Mouse (Mus musculus) forebrain, embryonic 16.5 days (tissue): ENCODE results near the gene Mettl13. TPM values are rescaled to one million over a fixed set of nuclear protein-coding genes. Genes with fewer than 3 reads are reported as not detected.

Experiments
- ATAC-seq: fragments of 200-750 bp; cut with Nextera tagmentation; 2 replicates; pipeline ENCODE4 v1.8.0; 2017; ENCODE audit warnings: mild to moderate bottlenecking, moderate library complexity
- H3K27ac ChIP-seq: fragments of 300-500 bp; sonication (generic); 2 replicates; pipeline ENCODE4 v1.5.1; 2014; ENCODE audit warnings: low read length, control low read depth
- H3K27me3 ChIP-seq: fragments of 300-500 bp; sonication (generic); replicated peaks from 2 replicates; pipeline ENCODE4 v1.6.1; 2014; ENCODE audit warnings: low read length; ENCODE audit not compliant: control insufficient read depth, insufficient read depth
- H3K36me3 ChIP-seq: fragments of 300-500 bp; sonication (generic); 2 replicates; pipeline ENCODE4 v1.6.1; 2014; ENCODE audit not compliant: control insufficient read depth, insufficient read depth
- H3K4me1 ChIP-seq: fragments of 300-500 bp; sonication (generic); replicated peaks from 2 replicates; pipeline ENCODE4 v1.6.1; 2014; ENCODE audit warnings: low read length; ENCODE audit not compliant: control insufficient read depth, insufficient read depth
- H3K4me2 ChIP-seq: fragments of 300-500 bp; sonication (generic); 2 replicates; pipeline ENCODE4 v1.6.1; 2014; ENCODE audit warnings: mild to moderate bottlenecking, low read length, control low read depth
- H3K4me3 ChIP-seq: fragments of 300-500 bp; sonication (generic); replicated peaks from 2 replicates; pipeline ENCODE4 v1.5.1; 2014; ENCODE audit warnings: mild to moderate bottlenecking, low read length, control low read depth
- H3K9ac ChIP-seq: fragments of 300-500 bp; sonication (generic); replicated peaks from 2 replicates; pipeline ENCODE4 v1.6.1; 2014; ENCODE audit warnings: low read depth, low read length, control low read depth
- H3K9me3 ChIP-seq: fragments of 300-500 bp; sonication (generic); 2 replicates; pipeline ENCODE4 v1.6.1; 2016; ENCODE audit warnings: low read length; ENCODE audit not compliant: control insufficient read depth
- WGBS: fragments of 180-500 bp; shearing (Covaris S2); extraction: QIAGEN DNeasy Blood & Tissue Kit; methylation state at CpG from one replicate; pipeline ENCODE4 v1.1.7; 2014; 5-methylcytosine and 5-hydroxymethylcytosine counted together
- polyA plus RNA-seq: library from polyadenylated mRNA; unstranded; fragments of >200 nt; fragmentation: Nextera tagmentation; extraction: Ambion mirVana; gene quantifications from 2 replicates; pipeline ENCODE4 v1.2.1, GENCODE M21; 2015

Gene Mettl13
- polyA plus RNA-seq, 1 experiment from 2014 or later: 24.1 TPM

DNA sequence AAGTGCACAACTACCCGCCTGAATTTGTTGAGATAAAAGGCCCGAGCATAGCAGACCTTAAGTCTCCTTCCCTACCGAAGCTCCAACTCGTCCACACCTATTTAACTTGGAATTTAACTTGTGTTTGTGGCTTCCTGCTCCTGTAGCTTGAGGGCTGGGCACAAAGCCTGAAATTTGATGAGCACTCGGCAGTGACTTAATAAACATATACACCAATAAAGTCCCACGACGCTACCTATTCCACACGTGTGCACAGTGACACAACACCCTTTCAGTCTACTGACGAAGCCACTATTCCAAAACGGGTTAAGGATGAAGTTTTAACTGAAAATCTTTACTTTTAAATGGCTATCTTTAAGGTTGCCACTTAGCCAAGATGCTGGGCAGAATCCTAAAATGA lies 744 bp downstream of the Mettl13 start:
- Histone ChIP-seq H3K9ac (peak overlapping the region; percentile 67), H3K4me3 (peak overlapping the region; percentile 64), H3K4me2 (peak overlapping the region; percentile 78), H3K9me3 (no peaks in the 10 kb centered on the region), H3K27ac (no peak overlapping the region), H3K27me3 (no peaks in the 10 kb centered on the region), H3K4me1 (peaks cover 14% of the 10 kb centered on the region), H3K36me3 (peaks cover 18% of the 10 kb centered on the region)
- ATAC-seq: no peak
- WGBS: 8% methylated on average over 10 of the region's 10 CpGs

DNA sequence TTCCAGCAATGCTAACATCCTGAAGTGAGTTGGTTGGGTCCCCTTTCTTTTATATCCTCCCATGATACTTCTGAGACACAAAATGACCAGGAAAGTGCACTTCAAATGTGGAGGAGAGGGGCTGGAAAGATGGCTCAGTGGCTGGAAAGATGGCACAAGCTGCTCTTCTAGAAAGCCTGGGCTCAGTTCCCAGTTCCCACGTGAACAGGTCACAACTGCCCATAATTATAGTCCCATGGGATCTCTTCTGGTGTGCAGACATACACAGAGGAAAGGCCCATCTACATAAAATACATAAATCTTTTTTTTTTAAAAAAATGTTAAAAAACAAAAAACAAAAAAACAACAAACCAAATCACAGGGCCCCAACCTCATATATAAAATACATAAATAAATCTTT lies 5.1 kb downstream of the Mettl13 start:
- Histone ChIP-seq H3K27me3 (no peaks in the 10 kb centered on the region), H3K9me3 (no peaks in the 10 kb centered on the region), H3K4me2 (no peak overlapping the region), H3K9ac (no peak overlapping the region), H3K4me1 (peaks cover 11% of the 10 kb centered on the region), H3K27ac (no peak overlapping the region), H3K4me3 (no peak overlapping the region), H3K36me3 (peaks cover 33% of the 10 kb centered on the region)
- no peak for ATAC-seq
- WGBS: 72% methylated on average over 1 of the region's 1 CpGs

DNA sequence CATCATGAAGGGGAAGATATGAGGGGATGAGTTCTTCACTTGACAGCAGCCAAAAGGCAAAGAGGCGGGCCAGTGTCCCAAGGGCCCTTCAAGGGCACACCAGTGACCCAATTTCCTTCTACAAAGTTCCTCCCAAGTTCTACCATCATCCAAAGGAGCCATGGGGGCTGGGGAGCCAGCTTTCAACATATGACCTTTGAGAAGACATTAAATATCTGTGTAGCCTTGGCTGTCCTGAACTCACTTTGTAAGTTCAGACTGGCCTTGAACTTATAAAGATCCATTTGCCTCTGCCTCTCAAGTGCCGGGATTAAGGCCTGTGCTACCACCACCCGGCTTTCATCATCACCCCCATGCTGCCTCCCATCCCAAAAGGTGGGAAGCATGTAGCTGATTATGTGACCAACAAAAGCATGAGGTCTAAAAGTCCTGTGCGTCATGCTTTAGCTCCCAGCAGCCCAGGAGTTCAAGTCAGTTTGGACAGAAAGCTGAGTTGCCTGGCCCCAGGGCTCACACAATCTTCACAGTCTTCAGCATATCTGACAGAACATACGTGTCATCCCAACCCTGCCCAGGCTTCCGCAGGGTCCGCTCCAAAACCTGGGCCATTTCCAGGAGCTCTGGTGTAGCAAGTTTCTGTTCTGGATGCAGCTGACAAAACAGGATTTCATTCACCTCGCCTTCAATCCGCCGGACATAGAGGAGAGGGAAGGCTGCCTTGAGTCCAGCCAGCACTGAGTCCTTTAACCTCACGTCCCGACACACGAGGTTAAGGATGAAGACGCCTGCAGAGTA lies 14.4 kb downstream of the Mettl13 start:
- WGBS: 94% methylated on average over 14 of the region's 14 CpGs
- peaks cover 36% of the 10 kb centered on the region for H3K36me3 ChIP-seq

DNA sequence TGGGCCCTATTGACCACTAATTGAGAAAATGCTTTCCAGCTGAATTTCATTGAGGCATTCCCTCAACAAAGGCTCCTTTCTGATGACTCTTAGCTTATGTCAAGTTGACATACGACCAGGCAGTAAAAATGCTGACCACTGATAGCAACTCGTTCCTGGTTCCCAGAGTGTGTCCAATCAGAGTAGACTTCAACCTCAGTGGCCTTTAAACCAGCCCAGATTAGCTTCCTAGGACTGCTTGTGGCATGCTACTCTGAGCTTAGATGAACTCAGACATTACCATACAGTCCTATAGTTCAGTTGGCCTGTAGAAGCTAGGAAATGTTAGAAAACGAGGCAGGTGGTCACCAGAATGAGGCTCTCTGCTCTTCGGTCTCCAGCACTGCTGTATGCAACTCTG lies 16.0 kb downstream of the Mettl13 start:
- no peak overlapping the region for H3K4me2 ChIP-seq
- ATAC-seq: no peak
- no peaks in the 10 kb centered on the region for H3K9me3 ChIP-seq
- no peak overlapping the region for H3K4me3 ChIP-seq
- no peak overlapping the region for H3K27ac ChIP-seq
- H3K9ac ChIP-seq: no peak overlapping the region
- H3K27me3 ChIP-seq: no peaks in the 10 kb centered on the region
- peaks cover 31% of the 10 kb centered on the region for H3K36me3 ChIP-seq
- WGBS: 83% methylated on average over 4 of the region's 4 CpGs
- H3K4me1 ChIP-seq: no peaks in the 10 kb centered on the region

More for the DNA sequence above, 14.4 kb downstream of the Mettl13 start:
- no peak overlapping the region for H3K27ac ChIP-seq
- no peak for ATAC-seq
- no peak overlapping the region for H3K4me3 ChIP-seq
- H3K4me2 ChIP-seq: no peak overlapping the region
- H3K9me3 ChIP-seq: no peaks in the 10 kb centered on the region
- no peaks in the 10 kb centered on the region for H3K4me1 ChIP-seq
- H3K9ac ChIP-seq: no peak overlapping the region
- H3K27me3 ChIP-seq: no peaks in the 10 kb centered on the region

DNA sequence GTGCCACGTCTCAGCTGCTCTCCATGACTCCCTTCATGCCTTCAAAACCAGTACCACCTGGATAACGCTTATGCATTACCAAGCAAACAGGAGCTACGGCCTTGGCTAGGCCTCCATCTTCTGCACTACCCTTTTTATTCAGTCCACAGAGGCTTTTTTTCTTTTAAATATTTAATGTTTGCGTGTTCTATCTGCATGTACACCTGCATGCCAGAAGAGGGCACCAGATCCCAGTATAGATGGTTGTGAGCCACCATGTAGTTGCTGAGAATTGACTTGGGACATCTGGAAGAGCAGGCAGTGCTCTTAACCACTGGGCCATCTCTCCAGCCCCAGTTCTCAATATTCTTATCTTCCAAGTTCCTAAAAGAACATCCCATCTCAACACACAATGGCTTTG lies 16.8 kb downstream of the Mettl13 start:
- no peaks in the 10 kb centered on the region for H3K27me3 ChIP-seq
- no peak overlapping the region for H3K9ac ChIP-seq
- no peaks in the 10 kb centered on the region for H3K4me1 ChIP-seq
- no peak overlapping the region for H3K4me3 ChIP-seq
- 73% methylated on average over 4 of the region's 4 CpGs for WGBS
- no peak overlapping the region for H3K27ac ChIP-seq
- H3K4me2 ChIP-seq: no peak overlapping the region
- H3K9me3 ChIP-seq: no peaks in the 10 kb centered on the region
- no peak for ATAC-seq
- peaks cover 24% of the 10 kb centered on the region for H3K36me3 ChIP-seq

DNA sequence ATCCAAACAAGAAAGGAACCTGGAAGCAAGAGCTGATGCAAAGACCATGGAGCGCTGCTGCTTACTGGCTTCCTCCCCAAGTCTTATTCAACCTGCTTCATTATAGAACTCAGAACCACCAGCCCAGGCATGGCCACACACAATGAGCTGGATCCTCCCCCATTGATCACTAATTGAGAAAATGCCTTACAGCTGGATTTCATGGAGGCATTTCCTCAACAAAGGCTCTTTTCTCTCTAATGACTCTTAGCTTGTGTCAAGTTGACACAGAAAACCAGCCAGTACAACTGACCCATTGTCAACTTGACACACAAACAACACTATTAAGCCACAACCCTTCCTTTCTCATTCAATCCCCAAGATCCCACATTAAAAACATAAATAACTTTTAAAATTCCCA lies 17.7 kb downstream of the Mettl13 start:
- no peak overlapping the region for H3K9ac ChIP-seq
- no peaks in the 10 kb centered on the region for H3K9me3 ChIP-seq
- no peak overlapping the region for H3K4me2 ChIP-seq
- H3K4me1 ChIP-seq: no peaks in the 10 kb centered on the region
- ATAC-seq: no peak
- 14% methylated on average over 1 of the region's 1 CpGs for WGBS
- H3K27ac ChIP-seq: no peak overlapping the region
- peaks cover 17% of the 10 kb centered on the region for H3K36me3 ChIP-seq
- H3K4me3 ChIP-seq: no peak overlapping the region
- no peaks in the 10 kb centered on the region for H3K27me3 ChIP-seq

DNA sequence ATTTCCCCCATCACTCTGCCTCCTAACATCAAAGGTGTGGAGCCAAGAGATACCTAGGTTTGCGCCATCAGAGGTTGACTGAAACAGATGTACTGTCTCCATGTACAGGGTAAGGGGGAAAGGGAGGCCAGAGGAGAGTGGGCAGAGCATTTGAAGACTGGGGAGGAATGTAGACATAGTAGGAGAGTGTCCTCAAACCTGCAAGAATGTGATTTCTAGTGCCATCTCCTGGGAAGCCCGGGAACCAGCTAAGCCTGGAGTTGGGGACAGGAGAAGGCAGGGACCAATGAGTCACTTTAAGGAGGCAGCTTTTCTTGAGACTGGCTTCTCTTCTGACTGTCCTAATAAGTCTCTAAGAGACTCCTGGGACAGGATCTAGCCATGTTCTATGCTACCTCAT lies 18.7 kb downstream of the Mettl13 start:
- no peak overlapping the region for H3K4me3 ChIP-seq
- H3K9ac ChIP-seq: no peak overlapping the region
- no peak overlapping the region for H3K27ac ChIP-seq
- peaks cover 13% of the 10 kb centered on the region for H3K36me3 ChIP-seq
- H3K9me3 ChIP-seq: no peaks in the 10 kb centered on the region
- ATAC-seq: no peak
- no peaks in the 10 kb centered on the region for H3K27me3 ChIP-seq
- H3K4me1 ChIP-seq: no peaks in the 10 kb centered on the region
- no peak overlapping the region for H3K4me2 ChIP-seq
- 71% methylated on average over 2 of the region's 2 CpGs for WGBS

DNA sequence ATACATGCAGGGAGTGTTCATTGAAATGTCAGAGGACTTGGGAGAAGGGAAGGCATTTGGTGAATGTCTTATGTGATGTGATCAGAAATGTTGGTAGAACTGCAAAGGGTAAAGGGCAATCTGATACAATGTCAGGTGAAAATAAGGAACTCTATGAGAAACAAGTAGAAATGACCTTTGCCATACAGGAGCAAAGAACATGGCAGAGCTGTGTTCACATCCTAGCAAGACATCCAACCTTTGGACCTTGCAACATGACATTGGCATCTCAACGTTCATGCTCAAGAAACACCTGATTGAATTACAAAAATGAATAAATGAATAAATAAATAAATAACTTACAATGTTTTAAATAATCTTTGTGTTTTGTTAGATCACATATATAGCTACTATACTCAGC lies 33.2 kb downstream of the Mettl13 start:
- no peak overlapping the region for H3K4me3 ChIP-seq
- WGBS: 84% methylated on average over 1 of the region's 1 CpGs
- no peaks in the 10 kb centered on the region for H3K9me3 ChIP-seq
- ATAC-seq: no peak
- no peaks in the 10 kb centered on the region for H3K27me3 ChIP-seq
- H3K4me1 ChIP-seq: no peaks in the 10 kb centered on the region
- no peak overlapping the region for H3K27ac ChIP-seq
- no peaks in the 10 kb centered on the region for H3K36me3 ChIP-seq
- no peak overlapping the region for H3K9ac ChIP-seq
- H3K4me2 ChIP-seq: no peak overlapping the region

DNA sequence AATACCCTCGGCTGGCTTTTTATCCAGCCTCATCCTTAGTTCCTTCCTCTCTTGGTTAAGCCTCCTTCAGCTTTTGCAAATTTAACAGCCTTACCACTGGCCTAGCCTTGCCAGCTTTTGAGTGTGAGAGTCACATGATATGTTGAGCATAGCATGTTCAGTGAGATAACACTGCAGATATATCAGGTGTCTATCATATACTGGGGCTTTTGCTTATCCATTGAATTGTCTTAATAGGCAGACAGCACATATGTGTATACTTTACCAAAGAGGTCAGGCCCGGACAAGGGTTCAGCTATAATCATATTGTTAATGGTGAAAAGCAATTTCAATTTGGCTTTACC lies 38.4 kb downstream of the Mettl13 start:
- Histone ChIP-seq H3K27me3 (no peaks in the 10 kb centered on the region), H3K4me1 (no peaks in the 10 kb centered on the region), H3K9me3 (no peaks in the 10 kb centered on the region), H3K4me2 (no peak overlapping the region), H3K4me3 (no peak overlapping the region), H3K9ac (no peak overlapping the region), H3K36me3 (no peaks in the 10 kb centered on the region), H3K27ac (no peak overlapping the region)
- no peak for ATAC-seq
- WGBS: 76% methylated on average over 2 of the region's 2 CpGs
